Mouse (Mus musculus) embryonic facial prominence, embryonic 14.5 days (tissue): ENCODE data around the gene Cdca5. TPM values are rescaled to one million over a fixed set of nuclear protein-coding genes. Genes with fewer than 3 reads are reported as not detected.
A peak's percentile ranks its signal among the peaks of the same experiment; 100 is the strongest.

Experiments
- ATAC-seq: fragments of 200-750 bp; cut with Nextera tagmentation; 2 replicates; pipeline ENCODE4 v1.8.0; 2017; ENCODE audit warnings: low read depth, moderate number of reproducible peaks, moderate TSS enrichment
- DNase-seq: peaks from one replicate; pipeline ENCODE4 v3.0.0-alpha.2; 2015; ENCODE audit warnings: low spot score
- H3K27ac ChIP-seq: fragments of 300-500 bp; sonication (generic); replicated peaks from 2 replicates; pipeline ENCODE4 v1.5.1; 2014; ENCODE audit warnings: low read depth, mild to moderate bottlenecking, low read length, moderate library complexity
- H3K27me3 ChIP-seq: fragments of 300-500 bp; sonication (generic); replicated peaks from 2 replicates; pipeline ENCODE4 v1.6.1; 2014; ENCODE audit warnings: low read length; ENCODE audit not compliant: control insufficient read depth, insufficient read depth
- H3K36me3 ChIP-seq: fragments of 300-500 bp; sonication (generic); 2 replicates; pipeline ENCODE4 v1.6.1; 2014; ENCODE audit warnings: low read length, mixed read lengths; ENCODE audit not compliant: control insufficient read depth, insufficient read depth
- H3K4me1 ChIP-seq: fragments of 300-500 bp; sonication (generic); 2 replicates; pipeline ENCODE4 v1.6.1; 2014; ENCODE audit warnings: antibody characterized with exemption, low read length; ENCODE audit not compliant: control insufficient read depth, insufficient read depth
- H3K4me2 ChIP-seq: fragments of 300-500 bp; sonication (generic); 2 replicates; pipeline ENCODE4 v1.6.1; 2014; ENCODE audit warnings: low read depth, mild to moderate bottlenecking, low read length, moderate library complexity, mixed read lengths
- H3K4me3 ChIP-seq: fragments of 300-500 bp; sonication (generic); 2 replicates; pipeline ENCODE4 v1.5.1; 2014; ENCODE audit warnings: low read depth, mild to moderate bottlenecking, low read length
- H3K9ac ChIP-seq: fragments of 300-500 bp; sonication (generic); 2 replicates; pipeline ENCODE4 v1.6.1; 2014; ENCODE audit warnings: low read depth, mild to moderate bottlenecking, low read length, moderate library complexity, mixed read lengths
- H3K9me3 ChIP-seq: fragments of 300-500 bp; sonication (generic); 2 replicates; pipeline ENCODE4 v1.6.1; 2016; ENCODE audit warnings: low read length; ENCODE audit not compliant: control insufficient read depth
- whole genome bisulfite sequencing: fragments of 180-500 bp; shearing (Covaris S2); extraction: QIAGEN DNeasy Blood & Tissue Kit; methylation state at CpG from one replicate; pipeline ENCODE4 v1.1.7; 2014; 5-methylcytosine and 5-hydroxymethylcytosine counted together
- polyA plus RNA-seq: library from polyadenylated mRNA; unstranded; fragments of >200 nt; fragmentation: Nextera tagmentation; extraction: Ambion mirVana; gene quantifications from 2 replicates; pipeline ENCODE4 v1.2.1, GENCODE M21; 2014

The Cdca5 gene
- polyA plus RNA-seq, 1 experiment from 2014 or later = 24.6 TPM

- ATAC-seq = no peak
- Histone ChIP-seq H3K4me3 (no peak overlapping the region), H3K9me3 (no peaks in the 10 kb centered on the region), H3K36me3 (peaks cover 25% of the 10 kb centered on the region), H3K27me3 (no peaks in the 10 kb centered on the region), H3K27ac (no peak overlapping the region), H3K9ac (no peak overlapping the region), H3K4me2 (no peak overlapping the region), H3K4me1 (peaks cover 9% of the 10 kb centered on the region)
- no peak for DNase-seq
- WGBS = 68% methylated on average over 6 of the region's 6 CpGs
Observed at GRCm38 (mm10) chr19:6113116-6113515, 28.3 kb downstream of the Cdca5 start.

GRCm38 (mm10) chr19:6116113-6116850 lies 31.5 kb downstream of the Cdca5 start:
- Histone ChIP-seq H3K4me1 (peaks cover 12% of the 10 kb centered on the region), H3K27me3 (no peaks in the 10 kb centered on the region), H3K4me3 (no peak overlapping the region), H3K9ac (no peak overlapping the region), H3K9me3 (no peaks in the 10 kb centered on the region), H3K27ac (no peak overlapping the region), H3K4me2 (peak overlapping the region; percentile 84; the same call in 1 of the 2 replicates), H3K36me3 (peaks cover 27% of the 10 kb centered on the region)
- 91% methylated on average over 14 of the region's 15 CpGs for WGBS
- ATAC-seq = no peak
- DNase-seq = no peak

GRCm38 (mm10) chr19:6117346-6117985 lies 32.7 kb downstream of the Cdca5 start:
- Histone ChIP-seq H3K4me3 (peak overlapping the region; percentile 86), H3K27ac (peak overlapping the region; percentile 93), H3K4me2 (peak overlapping the region; percentile 84), H3K36me3 (peaks cover 32% of the 10 kb centered on the region), H3K9ac (peak overlapping the region; percentile 82), H3K4me1 (peaks cover 12% of the 10 kb centered on the region), H3K27me3 (no peaks in the 10 kb centered on the region), H3K9me3 (no peaks in the 10 kb centered on the region)
- WGBS = 6% methylated on average over 22 of the region's 32 CpGs
- no peak for ATAC-seq
- no peak for DNase-seq

DNA sequence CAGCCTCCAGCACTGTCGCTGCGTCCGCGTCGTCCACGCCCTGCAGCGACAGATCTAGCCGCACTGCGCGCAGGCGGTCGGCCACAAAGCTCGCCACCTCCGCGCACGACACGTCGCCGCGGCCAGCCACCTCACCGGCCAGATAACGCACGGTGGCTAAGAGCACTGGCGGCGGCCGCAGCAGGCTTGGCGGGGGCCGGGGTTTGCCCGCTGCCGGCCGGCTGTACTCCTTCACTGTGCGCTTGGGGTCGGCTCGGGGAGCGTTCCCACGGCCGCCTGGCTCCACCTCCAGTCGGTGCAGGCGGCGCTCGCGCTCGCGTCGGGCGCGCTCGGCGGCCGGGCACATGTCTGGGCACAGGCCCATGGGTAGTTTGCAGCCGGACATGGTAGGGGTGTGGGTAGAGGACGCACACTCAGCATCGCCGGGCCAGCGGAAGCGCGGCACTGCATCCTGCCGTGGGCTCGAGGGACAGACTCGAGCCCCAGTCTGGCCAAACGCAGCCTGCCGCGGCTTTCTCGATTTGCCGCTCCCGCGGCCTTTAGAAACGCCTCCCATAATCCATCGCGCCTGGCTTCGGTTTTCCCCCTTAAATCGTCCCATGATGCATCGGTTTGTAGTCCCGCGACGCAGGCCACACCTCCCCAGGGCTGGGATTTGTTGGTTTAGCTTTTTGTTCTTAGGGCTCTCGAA lies 33.3 kb downstream of the Cdca5 start, which contains the start of gene Sac3d1:
Gene Sac3d1, minus strand, starts transcription at position 665 of the 691 bp plus-strand sequence.
- ATAC-seq (peak; percentile 89), DNase-seq (peak; percentile 98)
- Histone ChIP-seq H3K9me3 (no peaks in the 10 kb centered on the region), H3K4me2 (peak within 1 kb of the TSS; percentile 84), H3K4me1 (peaks cover 12% of the 10 kb centered on the region), H3K9ac (peak within 1 kb of the TSS; percentile 82), H3K36me3 (peaks cover 32% of the 10 kb centered on the region), H3K27ac (peak within 1 kb of the TSS; percentile 93), H3K4me3 (peak within 1 kb of the TSS; percentile 86), H3K27me3 (no peaks in the 10 kb centered on the region)
- under 1% methylated on average over 44 of the region's 77 CpGs for WGBS

GRCm38 (mm10) chr19:6118677-6119185 lies 33.9 kb downstream of the Cdca5 start:
- Histone ChIP-seq H3K27ac (peak overlapping the region; percentile 75), H3K27me3 (no peaks in the 10 kb centered on the region), H3K9me3 (no peaks in the 10 kb centered on the region), H3K4me2 (peak overlapping the region; percentile 84), H3K4me1 (peaks cover 12% of the 10 kb centered on the region), H3K4me3 (peak overlapping the region; percentile 86), H3K36me3 (peaks cover 32% of the 10 kb centered on the region), H3K9ac (peak overlapping the region; percentile 82)
- 1% methylated on average over 8 of the region's 8 CpGs for WGBS
- ATAC-seq = peak; percentile 24; the same call in 1 of the 2 replicates
- DNase-seq = no peak

- H3K36me3 ChIP-seq = 0 out of 2 replicates have a peak, but pooled peaks cover 8% of the 10 kb centered on the region
- H3K9ac ChIP-seq = no peak overlapping the region
- H3K4me3 ChIP-seq = no peak overlapping the region
- H3K9me3 ChIP-seq = no peaks in the 10 kb centered on the region
- H3K4me1 ChIP-seq = peaks cover 10% of the 10 kb centered on the region
- ATAC-seq = no peak
- no peak overlapping the region for H3K4me2 ChIP-seq
- no peak overlapping the region for H3K27ac ChIP-seq
- H3K27me3 ChIP-seq = no peaks in the 10 kb centered on the region
- DNase-seq = no peak
- 25% methylated on average over 9 of the region's 19 CpGs for WGBS
Observed at GRCm38 (mm10) chr19:6121761-6122160, 37.0 kb downstream of the Cdca5 start.

DNA sequence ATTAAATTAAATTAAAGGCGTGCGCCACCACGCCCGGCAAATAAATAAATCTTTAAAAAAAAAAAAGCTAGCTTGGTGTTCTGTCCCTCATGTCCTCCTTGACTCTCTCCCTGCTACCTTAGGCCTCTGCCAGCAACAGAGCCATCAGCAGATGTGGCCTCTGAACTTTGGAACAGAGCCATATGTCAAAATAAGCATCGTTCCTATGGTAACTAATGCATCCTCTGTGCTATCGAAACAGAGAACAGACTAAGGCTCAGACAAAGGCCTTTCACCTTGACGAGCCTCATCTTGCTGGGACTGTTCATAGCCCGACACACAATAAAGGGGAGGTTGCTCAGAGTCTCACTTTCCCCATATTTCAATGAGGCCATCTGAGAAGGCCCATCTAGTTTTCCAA lies 38.5 kb downstream of the Cdca5 start:
- H3K4me1 ChIP-seq = peaks cover 4% of the 10 kb centered on the region
- H3K36me3 ChIP-seq = 0 out of 2 replicates have a peak, but pooled peaks cover 8% of the 10 kb centered on the region
- H3K4me2 ChIP-seq = no peak overlapping the region
- DNase-seq (peak; percentile 27), ATAC-seq (no peak)
- no peak overlapping the region for H3K27ac ChIP-seq
- H3K27me3 ChIP-seq = no peaks in the 10 kb centered on the region
- H3K4me3 ChIP-seq = no peak overlapping the region
- WGBS = 53% methylated on average over 8 of the region's 8 CpGs
- no peaks in the 10 kb centered on the region for H3K9me3 ChIP-seq
- H3K9ac ChIP-seq = 0 out of 2 replicates have a peak overlapping the region, but pooled peaks have one; percentile 1

DNA sequence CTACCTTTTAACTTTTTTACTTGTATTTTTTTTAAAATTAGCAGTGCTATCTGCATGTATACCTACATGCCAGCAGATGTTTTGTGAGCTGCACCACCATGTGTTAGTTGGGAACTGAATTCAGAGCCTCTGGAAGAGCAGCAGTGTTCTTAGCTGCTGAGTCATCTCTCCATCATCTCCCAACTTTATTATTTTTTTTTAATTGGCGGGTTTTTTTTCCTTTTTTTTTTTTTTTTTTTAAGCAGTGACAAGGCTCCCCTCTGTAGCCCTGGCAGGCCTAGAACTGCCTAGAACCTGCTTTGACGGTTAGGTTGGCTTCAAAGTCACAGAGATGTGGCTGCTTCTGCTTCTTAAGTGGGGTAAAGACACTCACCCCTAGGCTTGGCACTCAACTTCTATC lies 40.1 kb downstream of the Cdca5 start:
- WGBS = 70% methylated on average over 2 of the region's 2 CpGs
- H3K4me2 ChIP-seq = no peak overlapping the region
- no peak overlapping the region for H3K27ac ChIP-seq
- no peak overlapping the region for H3K4me3 ChIP-seq
- H3K4me1 ChIP-seq = peaks cover 3% of the 10 kb centered on the region
- ATAC-seq (no peak), DNase-seq (no peak)
- 0 out of 2 replicates have a peak, but pooled peaks cover 8% of the 10 kb centered on the region for H3K36me3 ChIP-seq
- no peaks in the 10 kb centered on the region for H3K27me3 ChIP-seq
- no peaks in the 10 kb centered on the region for H3K9me3 ChIP-seq
- H3K9ac ChIP-seq = no peak overlapping the region
